Mouse (Mus musculus) heart, adult 9 months (tissue): Measurements from ENCODE around the gene Armc10.
"Not testable (repeated sequence)": the region's sequence is repeated elsewhere in the genome, so short reads cannot be mapped to it uniquely, and the experiment has no call there.

Experiments
- DNase-seq, 2 experiments: peaks; one replicate each; pipeline ENCODE4 v3.0.0; 2022; ENCODE audit warnings: low spot score in 2 of 2

Gene Armc10

DNA sequence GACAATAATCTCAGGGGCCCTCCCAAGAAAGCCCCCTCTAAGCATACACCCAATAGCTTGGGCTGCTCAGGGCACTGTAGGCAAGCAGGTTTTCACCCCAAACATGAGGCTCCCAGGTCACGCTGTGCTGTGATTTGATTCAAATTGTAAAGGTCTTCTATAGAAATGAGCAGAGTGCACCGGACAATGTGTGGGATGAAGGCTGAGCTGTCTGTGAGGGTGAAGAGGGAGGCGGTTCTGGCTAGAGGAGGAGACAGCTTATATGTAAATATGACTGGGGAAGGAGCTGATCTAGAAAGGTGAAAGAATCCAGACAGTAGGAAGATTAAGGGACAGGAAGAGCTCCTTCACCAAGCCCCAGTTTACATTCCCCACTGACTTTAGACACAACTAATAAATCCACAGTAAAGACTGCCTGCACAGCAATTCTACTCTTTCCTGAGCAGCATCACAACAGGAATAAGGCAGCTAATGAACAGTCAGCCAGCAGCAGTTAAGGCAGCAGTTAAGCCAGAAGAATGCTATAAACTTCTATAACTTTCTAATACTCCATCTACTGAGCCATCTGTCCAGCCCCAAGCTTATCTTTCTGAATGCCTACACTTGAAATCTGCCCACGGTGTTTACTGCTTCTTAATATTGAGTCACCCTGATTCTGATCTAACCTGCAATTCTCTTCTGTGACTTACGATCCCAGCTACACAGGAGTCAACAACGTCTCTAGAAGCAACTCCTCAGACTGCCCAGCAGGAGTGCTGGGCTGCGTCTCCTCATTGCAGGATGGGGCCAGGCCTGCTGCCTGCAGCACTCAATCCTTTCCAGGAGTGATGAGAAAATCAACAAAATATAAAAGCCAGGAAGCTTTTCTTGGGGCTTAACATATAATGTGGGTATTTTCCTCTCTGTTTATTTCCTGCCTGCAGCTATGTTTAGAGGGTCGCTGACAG lies 21.9 kb downstream of the Armc10 start:
- DNase-seq = no peak

DNA sequence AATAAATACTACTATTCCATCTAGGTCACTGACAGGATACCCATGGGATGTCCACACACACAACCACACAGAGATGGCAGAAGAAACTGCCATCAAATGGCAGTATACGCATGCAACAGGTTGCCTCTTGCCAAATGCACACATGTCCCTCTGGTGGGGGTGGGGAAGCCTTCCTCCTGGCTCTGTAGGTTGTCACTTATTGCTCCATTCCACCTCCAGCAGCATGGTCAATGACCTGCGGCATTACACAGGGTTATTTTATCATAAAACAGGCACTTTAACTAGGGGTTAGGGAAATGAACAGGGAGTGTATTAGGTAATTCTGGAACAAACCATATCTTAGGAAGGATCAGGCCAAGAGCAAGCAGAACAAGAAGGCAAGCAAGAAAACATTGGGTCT lies 23.7 kb downstream of the Armc10 start:
- DNase-seq = no peak

DNA sequence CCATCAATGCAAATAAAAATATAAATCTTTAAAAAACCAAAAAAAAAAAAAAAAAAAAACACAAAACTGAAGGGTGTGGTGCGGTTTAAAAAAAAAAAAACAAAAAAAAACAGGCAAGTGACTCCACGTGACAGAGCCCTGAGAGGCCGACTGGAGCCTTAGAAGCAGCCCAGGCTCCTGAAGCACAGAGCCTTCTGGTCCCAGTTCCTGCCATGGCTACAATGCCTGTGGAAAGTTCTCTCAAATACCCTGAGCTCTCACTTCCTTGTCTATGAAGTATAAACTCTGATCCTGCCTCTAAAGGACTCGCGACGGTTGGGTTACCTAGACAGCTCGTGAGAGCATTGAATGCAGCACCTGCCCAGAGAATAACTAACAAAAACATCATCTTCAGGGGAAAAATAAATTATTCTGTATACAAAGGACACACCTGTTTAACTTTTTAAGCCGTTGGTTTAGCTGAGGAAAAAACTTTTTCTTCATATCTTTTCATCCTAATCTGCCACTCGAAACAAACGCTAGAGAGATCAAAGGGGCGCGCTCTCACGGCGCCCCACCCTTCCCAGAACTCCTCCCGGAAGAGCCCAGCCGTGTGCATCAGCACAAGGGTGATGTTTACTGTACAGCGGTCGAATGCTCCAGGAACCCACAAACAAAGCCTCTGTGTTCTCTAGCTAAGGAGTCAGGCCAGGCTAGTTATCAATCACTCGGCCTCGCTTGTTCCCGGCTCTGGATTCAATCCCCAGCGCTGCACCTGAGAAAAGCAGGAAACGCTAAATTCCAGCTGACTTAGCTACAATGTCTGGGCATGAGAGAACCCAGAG lies 27.4 kb downstream of the Armc10 start:
- DNase-seq = no peak

DNA sequence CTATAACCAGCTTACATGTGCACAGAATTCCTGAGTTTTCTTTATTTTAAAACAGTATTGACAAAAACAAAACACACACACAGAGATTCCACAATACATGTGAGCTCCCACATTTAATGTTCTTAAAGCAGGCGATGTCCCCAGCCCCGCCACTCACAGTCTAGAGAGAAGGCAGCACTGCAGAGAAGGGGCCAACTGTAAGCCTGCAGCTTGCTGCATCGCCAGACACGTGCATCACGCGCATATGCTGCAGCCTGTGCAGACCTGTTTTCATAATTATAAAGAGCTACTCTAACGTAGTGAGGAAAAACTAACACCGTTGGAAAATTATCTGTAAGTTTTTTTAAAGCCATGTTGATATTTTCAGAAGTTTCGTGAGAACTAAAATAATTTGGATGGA lies 28.1 kb downstream of the Armc10 start:
- no peak for DNase-seq

DNA sequence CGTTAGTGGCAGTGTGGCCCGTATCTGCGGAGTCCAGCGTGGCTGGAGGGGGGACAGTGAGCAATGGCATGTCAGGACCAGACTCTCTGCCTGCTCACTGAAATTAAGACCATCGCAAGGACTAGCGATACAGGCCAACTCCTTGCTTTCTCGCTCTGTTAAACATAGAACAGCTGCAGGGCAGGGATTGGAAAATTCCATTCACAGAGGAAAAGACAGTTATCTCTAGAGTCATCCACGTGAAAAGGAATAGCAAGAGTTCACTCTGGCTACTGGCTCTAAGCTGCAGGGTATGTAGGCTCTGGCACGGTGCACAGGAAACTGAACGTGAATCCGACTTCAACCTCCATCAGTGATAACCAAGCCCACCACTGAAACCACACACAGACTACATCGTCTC lies 29.4 kb downstream of the Armc10 start:
- DNase-seq = no peak

DNA sequence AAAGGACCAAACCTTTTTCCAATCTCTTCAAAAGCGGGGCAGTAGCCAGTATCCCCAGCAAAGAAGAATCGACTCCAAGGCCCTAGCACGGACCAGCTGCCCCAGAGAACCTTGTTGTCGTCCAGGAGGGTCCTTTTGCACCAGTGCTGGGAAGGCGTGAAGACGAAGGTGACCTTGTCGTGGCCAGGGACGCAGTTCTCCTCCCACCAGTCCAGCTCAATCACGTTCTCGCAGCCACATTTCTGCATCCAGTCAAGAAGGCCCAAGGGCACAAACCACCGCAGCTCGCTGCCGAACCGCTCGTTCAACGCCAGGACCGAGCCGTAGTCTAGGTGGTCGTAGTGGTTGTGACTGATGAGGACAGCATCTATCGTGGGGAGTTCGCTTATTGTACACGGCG lies 29.9 kb downstream of the Armc10 start:
- no peak for DNase-seq

DNA sequence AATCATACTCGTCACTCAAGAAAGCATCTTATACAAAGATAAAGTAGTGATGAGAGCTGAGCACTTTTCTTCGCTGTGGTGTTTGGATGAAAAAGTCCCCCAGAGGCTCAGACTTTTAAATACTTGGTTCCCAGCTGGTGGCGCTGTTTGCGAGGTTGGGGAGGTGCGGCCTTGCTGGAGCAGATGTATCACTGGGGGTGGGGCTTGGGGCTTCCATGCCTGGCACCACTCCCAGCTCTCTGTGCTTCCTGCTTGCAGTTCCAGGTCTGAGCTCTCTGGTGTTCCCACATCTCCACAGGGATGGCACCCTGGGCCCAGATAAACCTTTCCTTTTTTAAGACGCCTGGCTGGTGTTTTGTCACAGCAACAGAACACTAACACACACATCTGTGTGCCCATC lies 32.3 kb downstream of the Armc10 start:
- no peak for DNase-seq

DNA sequence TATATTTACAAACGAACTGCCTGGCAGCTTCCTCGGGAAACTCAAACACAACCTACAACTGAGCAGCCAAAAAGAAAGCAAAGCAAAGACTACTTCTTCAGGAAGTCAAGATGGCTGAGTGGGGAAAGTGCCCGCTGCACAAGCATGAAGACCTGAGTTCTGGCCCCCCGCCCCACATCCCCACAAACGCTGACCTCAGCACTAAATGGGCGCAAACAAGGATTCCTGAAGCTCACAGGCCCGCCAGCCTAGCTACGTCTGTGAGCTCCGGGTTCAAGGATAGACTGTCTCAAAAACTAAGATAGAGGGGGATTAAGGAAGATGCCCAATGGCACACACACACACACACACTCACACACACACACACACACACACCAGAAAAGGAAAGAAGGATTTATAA lies 32.8 kb downstream of the Armc10 start:
- no peak for DNase-seq

DNA sequence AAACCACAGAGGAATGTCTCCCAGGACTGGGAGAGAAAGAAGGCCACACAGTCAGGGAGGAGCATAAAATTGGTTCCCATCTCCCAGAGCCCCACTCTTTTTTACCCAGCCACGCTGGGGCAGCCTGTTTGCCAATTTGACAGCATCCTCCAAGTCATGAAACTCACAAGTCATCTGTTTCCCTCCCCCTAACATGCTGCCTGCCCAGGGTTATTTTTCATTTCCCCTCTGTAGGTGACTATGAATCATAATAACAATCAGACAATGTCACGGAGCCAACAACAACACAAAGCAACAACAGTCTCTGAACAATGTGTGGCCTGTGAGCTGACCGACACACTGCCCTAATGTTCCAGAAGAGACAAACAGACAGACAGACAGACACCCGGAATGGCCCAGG lies 34.4 kb downstream of the Armc10 start:
- DNase-seq = no peak

DNA sequence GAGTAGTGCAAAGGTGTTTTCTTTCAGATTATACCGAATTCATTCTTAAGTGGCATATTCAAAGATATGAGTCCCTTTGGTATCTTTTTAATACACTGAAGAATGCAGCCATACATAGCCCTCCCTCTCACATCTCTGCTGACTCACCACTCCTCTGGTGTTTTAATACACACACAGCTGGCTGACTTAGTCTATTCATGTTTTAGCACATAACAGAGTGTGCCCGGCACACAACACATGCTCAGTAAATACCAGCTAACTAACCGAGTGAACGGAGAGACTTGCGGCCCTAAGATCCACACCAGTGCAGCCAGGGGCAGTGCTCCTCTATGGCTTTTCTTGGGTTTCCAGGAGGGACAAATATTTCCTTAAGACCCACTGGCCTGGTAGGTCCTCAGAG lies 35.3 kb downstream of the Armc10 start:
- no peak for DNase-seq

DNA sequence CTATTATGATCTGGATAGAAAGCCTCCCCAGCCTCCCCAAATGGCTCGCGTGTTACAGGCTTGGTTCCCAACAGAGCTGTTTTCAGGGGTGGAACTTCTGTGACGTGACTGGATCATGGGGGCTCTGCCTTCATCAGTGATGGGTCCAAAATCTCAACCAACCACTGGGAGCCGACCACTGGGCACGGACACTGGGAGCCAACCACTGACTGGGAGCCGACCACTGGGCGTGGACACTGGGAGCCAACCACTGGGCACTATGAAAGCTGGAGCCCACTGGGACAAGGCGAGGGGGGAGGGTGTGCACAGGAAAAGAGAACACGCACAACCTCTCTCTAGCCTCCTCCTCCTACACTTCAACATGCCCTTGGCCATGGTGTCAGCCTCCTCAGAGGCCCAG lies 38.2 kb downstream of the Armc10 start:
- DNase-seq = no peak

DNA sequence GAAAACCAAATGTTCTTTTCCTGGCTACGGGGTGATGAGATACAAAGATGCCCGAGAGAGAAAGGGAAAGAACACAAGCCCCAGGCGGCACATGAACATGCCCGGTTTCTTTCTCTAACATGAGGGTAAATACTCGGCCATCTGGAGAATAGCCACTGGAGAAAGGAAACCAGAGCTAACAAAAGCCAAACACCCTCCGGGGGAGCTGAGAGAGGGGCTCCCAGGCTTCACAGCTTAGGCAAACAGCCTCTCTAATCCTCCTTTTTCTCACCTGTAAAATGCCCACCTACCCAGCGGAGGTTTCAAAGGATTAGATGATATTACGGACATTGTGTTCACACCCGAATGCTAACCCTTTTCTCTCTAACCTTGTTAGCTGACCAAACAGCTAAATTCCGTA lies 39.4 kb downstream of the Armc10 start:
- DNase-seq = no peak

DNA sequence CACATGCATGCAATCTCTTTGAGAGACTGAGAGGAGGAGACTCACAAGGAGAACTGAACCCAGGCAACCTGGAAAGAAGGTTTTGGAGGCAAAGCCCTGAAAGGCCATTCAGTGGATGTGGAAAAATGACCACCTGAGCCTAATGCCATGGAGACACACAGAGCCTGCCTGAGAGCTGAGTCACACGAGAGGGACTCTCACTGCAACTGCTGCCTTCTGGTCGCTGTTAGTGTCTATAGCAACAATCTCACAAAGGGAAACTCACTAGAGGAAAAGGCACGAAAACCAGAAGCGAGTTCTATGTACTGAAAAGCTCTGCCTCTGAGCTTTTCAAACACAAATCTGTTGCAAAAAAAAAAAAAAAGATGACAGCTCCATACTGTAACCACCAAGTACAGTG lies 41.4 kb downstream of the Armc10 start:
- DNase-seq = no peak

DNA sequence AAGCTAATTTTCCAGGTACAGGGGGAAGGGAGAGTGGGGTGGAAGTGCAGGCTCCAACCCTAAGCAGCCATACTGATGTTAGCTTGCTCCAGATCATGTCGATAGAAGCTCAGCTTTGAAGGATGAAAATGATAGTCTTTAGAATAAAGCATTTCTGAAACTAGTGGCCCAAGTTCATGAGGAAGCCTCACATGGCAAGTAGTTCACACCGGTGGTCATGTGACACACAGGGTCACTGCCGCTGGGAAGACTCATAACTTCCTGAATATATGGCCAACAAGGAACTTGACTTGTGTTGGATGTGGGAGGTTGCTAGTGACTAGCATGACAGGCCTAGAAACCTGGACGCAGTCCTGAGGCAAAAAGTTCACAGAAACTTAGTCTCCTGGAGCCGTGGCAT lies 46.6 kb downstream of the Armc10 start:
- DNase-seq = no peak

DNA sequence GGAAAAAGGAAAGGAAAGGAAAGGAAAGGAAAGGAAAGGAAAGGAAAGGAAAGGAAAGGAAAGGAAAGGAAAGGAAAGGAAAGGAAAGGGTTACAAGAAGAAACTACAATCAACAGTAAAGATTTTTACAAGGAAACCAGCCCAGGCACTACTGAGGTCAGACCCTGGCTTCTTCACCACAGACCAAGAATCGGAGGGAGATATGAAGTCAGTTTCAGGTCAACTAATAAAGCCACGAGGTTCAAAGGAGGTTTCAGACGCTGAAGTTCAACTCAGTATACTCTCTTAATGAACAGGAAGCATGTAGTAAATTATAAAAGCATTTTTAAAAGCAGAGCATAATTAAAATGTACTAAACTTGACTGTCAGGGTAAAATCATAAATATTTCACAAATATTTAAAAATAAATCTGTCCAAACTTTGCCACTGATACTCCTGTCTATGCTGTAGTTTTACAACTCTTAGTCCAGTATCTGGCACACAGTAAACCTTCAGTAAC lies 47.8 kb downstream of the Armc10 start:
- no peak for DNase-seq

DNA sequence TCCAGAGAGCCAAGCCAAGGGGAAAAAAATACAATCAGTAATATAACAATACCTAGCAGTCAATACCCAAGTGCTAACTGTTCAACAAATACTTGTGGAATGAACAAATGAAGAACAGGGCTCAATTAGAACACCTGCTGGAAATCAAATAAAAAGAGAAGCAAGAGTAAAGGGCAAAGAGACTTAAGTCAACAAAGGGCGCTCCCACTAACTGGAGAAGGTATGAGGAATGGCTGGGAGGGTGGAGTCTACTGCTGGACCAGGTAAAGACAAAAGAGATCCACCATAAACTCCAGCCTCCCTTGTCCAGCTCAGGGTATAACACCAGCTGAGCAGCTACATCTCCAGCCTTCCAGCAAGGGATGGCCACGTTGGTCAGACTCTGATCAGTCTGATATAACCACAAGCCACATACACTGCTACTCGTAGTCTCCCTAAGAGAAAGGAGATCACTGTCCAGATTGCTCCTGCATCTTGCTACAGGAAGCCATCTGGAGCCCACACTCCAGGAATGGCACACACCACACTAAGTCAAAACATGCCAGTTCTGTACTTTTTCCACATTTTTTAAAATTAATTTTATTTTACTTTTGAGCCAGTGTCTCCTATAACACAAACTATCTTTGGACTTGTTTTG lies 49.4 kb downstream of the Armc10 start:
- no peak for DNase-seq

DNA sequence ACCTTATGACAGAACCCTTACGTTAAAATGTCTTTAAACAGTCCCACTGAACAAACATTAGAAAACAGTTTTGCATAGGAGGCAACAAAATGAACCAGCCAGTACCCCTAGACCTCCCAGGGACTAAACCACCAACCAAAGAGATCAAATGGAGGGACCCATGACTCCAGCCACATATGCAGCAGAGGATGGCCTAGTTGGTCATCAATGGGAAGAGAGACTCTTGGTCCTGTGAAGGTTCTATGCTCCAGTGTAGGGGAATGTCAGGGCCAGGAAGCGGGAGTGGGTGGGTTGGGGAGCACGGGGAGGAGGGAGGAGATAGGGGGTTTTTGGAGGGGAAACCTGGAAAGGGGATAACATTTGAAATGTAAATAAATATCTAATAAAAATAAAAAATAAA lies 53.9 kb downstream of the Armc10 start:
- not testable (repeated sequence) for DNase-seq

DNA sequence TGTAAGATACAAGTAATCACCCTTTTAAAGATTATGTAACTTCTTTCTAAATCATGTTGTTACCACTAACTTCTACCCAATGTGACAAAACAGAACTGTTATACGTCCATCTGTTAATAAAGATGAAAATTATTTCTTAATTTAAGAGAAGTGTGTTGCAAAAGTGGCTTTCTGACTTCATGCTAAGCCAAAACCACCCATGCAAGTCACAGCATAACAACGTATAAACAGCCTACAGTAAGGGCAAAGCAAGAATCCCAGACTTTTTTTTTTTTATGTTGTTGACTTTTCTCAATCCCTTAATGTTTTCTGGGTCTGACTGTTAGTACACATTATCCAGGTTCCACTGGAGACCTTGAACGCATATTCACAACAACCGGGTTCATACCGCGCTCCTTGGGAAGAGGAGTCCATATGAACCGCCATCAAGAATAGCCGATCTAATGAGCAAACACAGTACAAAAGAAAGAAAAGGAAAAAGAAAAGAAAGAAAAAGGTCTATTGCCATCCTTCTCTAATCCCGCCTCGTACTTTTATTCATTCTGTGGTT lies 54.7 kb downstream of the Armc10 start:
- DNase-seq = no peak

DNA sequence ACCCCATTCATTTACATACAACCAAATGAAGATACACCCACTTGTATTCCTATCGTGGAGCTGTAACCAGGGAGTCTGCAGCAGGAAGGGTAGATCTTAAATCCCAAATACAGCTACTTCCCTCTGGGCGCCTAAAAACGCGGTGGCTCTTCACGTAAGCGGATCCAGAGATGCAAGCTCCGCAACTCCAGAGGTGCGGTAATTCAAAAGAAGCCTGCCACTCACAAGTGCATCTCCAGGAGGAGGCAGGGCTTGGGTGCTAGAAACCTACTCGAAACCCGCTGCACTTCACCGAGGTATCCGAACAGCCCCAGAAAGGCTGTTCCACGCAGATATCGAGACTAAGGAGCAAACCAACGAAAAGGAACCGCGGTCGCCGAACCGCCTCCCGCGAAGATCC lies 55.3 kb downstream of the Armc10 start:
- no peak for DNase-seq

DNA sequence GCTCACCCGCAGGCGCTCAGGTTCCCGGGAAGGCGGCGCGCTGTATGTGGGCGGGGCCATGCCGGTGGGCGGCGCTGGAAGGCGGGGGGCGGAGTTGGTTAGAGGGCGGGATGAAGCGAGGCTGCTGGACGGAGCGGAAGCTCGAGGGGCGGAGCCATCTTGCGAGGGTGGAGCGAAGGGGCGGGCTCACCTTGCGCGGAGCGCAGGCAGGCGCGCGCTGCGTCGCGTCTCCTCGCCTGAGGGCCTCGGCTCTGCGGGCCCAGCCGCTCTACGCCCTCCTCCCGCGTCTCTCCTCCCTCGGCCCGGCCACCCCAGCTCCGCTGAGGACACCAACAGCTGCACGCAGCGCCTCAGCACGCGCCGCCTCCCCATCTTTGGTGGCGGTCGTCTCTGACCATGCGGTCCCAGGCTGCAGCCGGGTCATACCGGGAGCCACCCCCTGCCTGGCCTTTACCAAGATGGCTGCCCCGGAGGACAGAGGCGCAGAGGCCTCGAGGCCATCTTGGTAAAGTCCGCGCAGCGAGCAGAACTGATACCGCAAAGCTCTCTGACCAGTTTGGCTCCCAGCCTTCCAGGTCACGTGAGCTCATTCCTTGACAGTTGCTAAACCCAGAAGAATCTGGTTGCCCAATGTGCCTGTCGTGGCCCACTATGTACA lies 55.9 kb downstream of the Armc10 start, which contains the start of gene Napepld:
Gene Napepld (minus strand): TSS at position 46 of the 658 bp plus-strand sequence.
- DNase-seq = peak; percentile 97 to 99

DNA sequence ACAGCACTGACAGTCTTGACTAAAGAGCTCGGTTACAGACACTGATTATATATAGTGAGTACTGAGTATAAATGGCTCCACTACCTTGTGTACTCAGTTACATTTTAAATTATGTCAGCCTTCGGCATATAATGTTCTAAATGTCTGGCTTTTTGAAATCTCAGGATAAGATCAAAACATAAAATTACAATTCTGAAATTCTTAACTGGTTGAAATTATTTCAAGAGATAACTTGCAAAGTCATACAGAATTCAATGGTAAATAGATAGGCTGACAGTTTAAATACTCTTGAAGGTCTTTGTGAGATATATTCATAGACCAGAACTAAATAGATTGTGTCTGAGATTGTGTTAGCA lies 56.4 kb downstream of the Armc10 start:
- DNase-seq = no peak
